Mouse (Mus musculus): ENCODE data around the gene Arhgef18. TPM values are rescaled to one million over a fixed set of nuclear protein-coding genes. Genes with fewer than 3 reads are reported as not detected.

Arhgef18 gene
- polyA plus RNA-seq, 1 experiment from 2014 or later: 5.5 TPM

DNA sequence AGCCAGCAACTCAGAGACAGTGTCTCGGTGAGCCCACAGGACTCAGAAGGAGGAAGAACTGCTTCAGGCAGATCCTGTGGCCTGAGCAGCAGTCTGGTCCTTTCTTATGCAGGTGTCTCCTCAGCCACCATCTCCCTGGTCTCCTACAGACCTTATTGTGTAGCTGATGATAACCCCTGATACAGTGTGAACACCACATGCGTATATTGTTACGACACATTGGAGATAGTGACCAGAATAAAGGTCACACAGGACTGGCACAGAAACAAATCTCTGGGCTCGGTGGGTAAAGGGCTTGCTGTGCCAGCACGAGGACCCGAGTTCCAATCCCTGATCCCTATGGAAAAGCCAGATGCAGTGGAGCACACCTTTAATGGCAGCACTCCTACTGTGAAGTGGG is 22.9 kb downstream of the Arhgef18 start:
- TF ChIP-seq CTCF (IDR thresholded peaks at IDR 0.05; ENCODE audit: low read depth) (no peak), EP300 (optimal IDR thresholded peaks at IDR 0.05) (no peak)
- no peaks in the 10 kb centered on the region; the same call in 1 of the 2 replicates for H3K4me1 ChIP-seq (replicated peaks; ENCODE audit: control insufficient read depth, insufficient read depth)
- no peaks in the 10 kb centered on the region for H3K27me3 ChIP-seq (ENCODE audit: control insufficient read depth, insufficient read depth, low read length)
- H3K9ac ChIP-seq (ENCODE audit: low read length): no peak overlapping the region
- no peak for ATAC-seq (ENCODE audit: low FRiP score, low TSS enrichment)
- DNase-seq (ENCODE audit: low spot score): no peak
- H3K9me3 ChIP-seq (ENCODE audit: control insufficient read depth, low read length): no peaks in the 10 kb centered on the region
- no peak overlapping the region for H3K4me2 ChIP-seq (replicated peaks; ENCODE audit: low read depth)
- peaks cover 2% of the 10 kb centered on the region; the same call in 1 of the 2 replicates for H3K36me3 ChIP-seq (ENCODE audit: control insufficient read depth, insufficient read depth, low read length)
- H3K4me3 ChIP-seq (ENCODE audit: low read depth, low read length): no peak overlapping the region
- H3K27ac ChIP-seq (replicated peaks): no peak overlapping the region
- WGBS: 84% methylated on average over 6 of the region's 6 CpGs

DNA sequence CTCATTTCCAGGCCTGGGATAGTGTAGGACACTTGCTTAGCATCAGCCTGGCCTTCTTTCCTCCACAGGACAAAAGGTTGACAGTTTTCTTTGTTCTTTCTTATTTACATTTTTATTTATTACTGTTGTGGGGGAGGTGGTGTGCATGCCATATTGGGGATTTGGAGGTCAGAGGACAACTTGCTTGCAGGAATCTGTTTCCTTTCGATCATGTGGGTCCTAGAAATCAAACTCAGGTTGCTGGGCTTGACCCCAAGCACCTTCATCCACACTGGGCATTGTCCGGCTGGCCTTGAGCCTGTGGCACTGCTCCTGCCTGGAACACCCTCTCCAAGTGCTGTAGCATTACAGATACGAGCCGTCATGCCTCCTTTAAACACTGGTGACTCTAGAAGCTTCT is 24.0 kb downstream of the Arhgef18 start:
- H3K4me3 ChIP-seq (ENCODE audit: low read depth, low read length): no peak overlapping the region
- no peaks in the 10 kb centered on the region for H3K27me3 ChIP-seq (ENCODE audit: control insufficient read depth, insufficient read depth, low read length)
- H3K9ac ChIP-seq (ENCODE audit: low read length): no peak overlapping the region
- H3K4me2 ChIP-seq (replicated peaks; ENCODE audit: low read depth): no peak overlapping the region
- H3K36me3 ChIP-seq (ENCODE audit: control insufficient read depth, insufficient read depth, low read length): peaks cover 2% of the 10 kb centered on the region; the same call in 1 of the 2 replicates
- TF ChIP-seq CTCF (IDR thresholded peaks at IDR 0.05; ENCODE audit: low read depth) (no peak), EP300 (optimal IDR thresholded peaks at IDR 0.05) (no peak)
- WGBS: 58% methylated on average over 4 of the region's 4 CpGs
- no peaks in the 10 kb centered on the region for H3K9me3 ChIP-seq (ENCODE audit: control insufficient read depth, low read length)
- ATAC-seq (ENCODE audit: low FRiP score, low TSS enrichment) (no peak), DNase-seq (ENCODE audit: low spot score) (no peak)
- no peaks in the 10 kb centered on the region; the same call in 1 of the 2 replicates for H3K4me1 ChIP-seq (replicated peaks; ENCODE audit: control insufficient read depth, insufficient read depth)
- H3K27ac ChIP-seq (replicated peaks): no peak overlapping the region

DNA sequence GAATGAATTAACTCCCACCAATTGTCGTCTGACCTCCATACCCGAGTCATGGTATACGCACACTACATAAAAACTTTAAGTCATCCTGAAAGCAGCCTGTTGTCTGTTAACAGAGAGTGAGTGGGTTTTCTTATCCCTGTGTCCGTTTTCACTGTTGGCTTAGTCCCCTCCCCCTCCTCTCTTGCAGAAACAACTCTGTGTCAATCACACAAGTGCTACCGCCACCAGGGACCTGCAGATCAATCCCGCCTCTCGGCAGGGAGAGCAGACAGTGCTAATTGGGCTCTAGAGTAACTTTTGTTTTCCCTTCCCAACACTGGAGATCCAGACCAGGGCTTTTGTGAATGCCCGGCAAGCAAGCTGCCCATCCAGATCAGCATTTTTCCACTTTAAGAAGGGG is 24.6 kb downstream of the Arhgef18 start:
- 30% methylated on average over 8 of the region's 8 CpGs for WGBS
- DNase-seq (ENCODE audit: low spot score): no peak
- Histone ChIP-seq H3K27me3 (ENCODE audit: control insufficient read depth, insufficient read depth, low read length) (no peaks in the 10 kb centered on the region), H3K36me3 (ENCODE audit: control insufficient read depth, insufficient read depth, low read length) (peaks cover under 1% of the 10 kb centered on the region; the same call in 1 of the 2 replicates), H3K4me1 (replicated peaks; ENCODE audit: control insufficient read depth, insufficient read depth) (no peaks in the 10 kb centered on the region; the same call in 1 of the 2 replicates), H3K4me2 (replicated peaks; ENCODE audit: low read depth) (no peak overlapping the region), H3K9me3 (ENCODE audit: control insufficient read depth, low read length) (no peaks in the 10 kb centered on the region), H3K4me3 (ENCODE audit: low read depth, low read length) (no peak overlapping the region), H3K9ac (ENCODE audit: low read length) (no peak overlapping the region), H3K27ac (replicated peaks) (peak overlapping the region; percentile 73; the same call in 1 of the 2 replicates)
- TF ChIP-seq EP300 (optimal IDR thresholded peaks at IDR 0.05) (no peak), CTCF (IDR thresholded peaks at IDR 0.05; ENCODE audit: low read depth) (no peak)
- ATAC-seq (ENCODE audit: low FRiP score, low TSS enrichment): no peak

DNA sequence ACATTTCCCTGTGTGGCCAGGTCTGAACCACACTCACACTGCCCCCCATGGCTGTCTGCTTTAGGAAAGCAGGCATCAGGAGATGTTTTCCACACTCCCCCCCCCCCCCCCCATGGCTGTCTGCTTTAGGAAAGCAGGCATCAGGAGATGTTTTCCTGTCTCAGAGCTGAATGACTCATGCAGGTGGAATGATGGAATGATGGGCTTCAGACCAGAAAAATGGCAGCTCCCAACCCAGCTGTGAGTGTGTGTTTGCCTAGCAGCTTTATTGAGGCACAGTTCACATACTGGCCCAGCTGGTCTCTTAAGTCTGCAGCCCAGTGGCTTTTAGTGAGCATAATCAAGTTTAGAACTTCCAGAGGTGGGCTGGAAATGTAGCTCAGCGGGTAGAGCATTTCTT is 25.3 kb downstream of the Arhgef18 start:
- Histone ChIP-seq H3K27ac (replicated peaks) (peak overlapping the region; percentile 73; the same call in 1 of the 2 replicates), H3K36me3 (ENCODE audit: control insufficient read depth, insufficient read depth, low read length) (no peaks in the 10 kb centered on the region), H3K4me3 (ENCODE audit: low read depth, low read length) (no peak overlapping the region), H3K9me3 (ENCODE audit: control insufficient read depth, low read length) (no peaks in the 10 kb centered on the region), H3K27me3 (ENCODE audit: control insufficient read depth, insufficient read depth, low read length) (no peaks in the 10 kb centered on the region), H3K9ac (ENCODE audit: low read length) (no peak overlapping the region), H3K4me1 (replicated peaks; ENCODE audit: control insufficient read depth, insufficient read depth) (no peaks in the 10 kb centered on the region), H3K4me2 (replicated peaks; ENCODE audit: low read depth) (no peak overlapping the region)
- ATAC-seq (ENCODE audit: low FRiP score, low TSS enrichment) (peak; percentile 49; the same call in 1 of the 2 replicates), DNase-seq (ENCODE audit: low spot score) (peak; percentile 39)
- TF ChIP-seq CTCF (IDR thresholded peaks at IDR 0.05; ENCODE audit: low read depth) (no peak), EP300 (optimal IDR thresholded peaks at IDR 0.05) (no peak)
- WGBS: 59% methylated on average over 1 of the region's 1 CpGs

DNA sequence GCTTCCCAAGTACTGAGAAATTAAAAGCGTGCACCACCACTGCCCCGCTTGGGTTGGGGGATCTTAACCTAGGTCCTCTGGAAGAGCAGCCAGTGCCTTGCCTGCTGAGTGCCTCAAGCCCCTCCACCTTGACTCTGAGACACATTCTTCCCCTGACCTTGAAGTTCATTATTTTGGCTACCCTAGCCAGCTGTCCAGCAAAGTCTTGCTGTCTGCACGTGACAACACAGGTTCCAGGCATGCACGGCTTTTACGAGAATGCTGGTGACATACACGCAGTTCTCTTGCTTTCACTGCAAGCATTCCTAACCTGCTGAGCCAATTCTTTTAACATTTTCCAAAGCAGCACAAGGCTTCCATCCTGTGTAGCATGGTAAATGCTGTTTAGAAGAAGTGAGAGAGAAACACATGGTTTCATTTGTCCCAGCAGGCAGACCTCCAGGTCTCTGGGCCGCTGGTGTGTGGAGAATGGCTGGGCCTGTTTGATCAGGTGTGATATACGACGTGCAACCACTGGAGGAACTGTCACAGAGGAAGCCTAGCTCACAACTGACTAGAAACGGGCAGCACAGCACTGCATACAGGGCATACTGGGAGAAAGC is 27.4 kb downstream of the Arhgef18 start:
- no peak overlapping the region for H3K27ac ChIP-seq (replicated peaks)
- DNase-seq (ENCODE audit: low spot score) (no peak), ATAC-seq (ENCODE audit: low FRiP score, low TSS enrichment) (no peak)
- no peaks in the 10 kb centered on the region for H3K27me3 ChIP-seq (ENCODE audit: control insufficient read depth, insufficient read depth, low read length)
- H3K4me3 ChIP-seq (ENCODE audit: low read depth, low read length): no peak overlapping the region
- H3K36me3 ChIP-seq (ENCODE audit: control insufficient read depth, insufficient read depth, low read length): no peaks in the 10 kb centered on the region
- no peak overlapping the region for H3K4me2 ChIP-seq (replicated peaks; ENCODE audit: low read depth)
- no peak for TF ChIP-seq CTCF (IDR thresholded peaks at IDR 0.05; ENCODE audit: low read depth)
- TF ChIP-seq EP300 (optimal IDR thresholded peaks at IDR 0.05): no peak
- WGBS: 60% methylated on average over 10 of the region's 10 CpGs
- H3K9ac ChIP-seq (ENCODE audit: low read length): peak overlapping the region; percentile 27; the same call in 1 of the 2 replicates
- no peaks in the 10 kb centered on the region for H3K9me3 ChIP-seq (ENCODE audit: control insufficient read depth, low read length)
- H3K4me1 ChIP-seq (replicated peaks; ENCODE audit: control insufficient read depth, insufficient read depth): no peaks in the 10 kb centered on the region

DNA sequence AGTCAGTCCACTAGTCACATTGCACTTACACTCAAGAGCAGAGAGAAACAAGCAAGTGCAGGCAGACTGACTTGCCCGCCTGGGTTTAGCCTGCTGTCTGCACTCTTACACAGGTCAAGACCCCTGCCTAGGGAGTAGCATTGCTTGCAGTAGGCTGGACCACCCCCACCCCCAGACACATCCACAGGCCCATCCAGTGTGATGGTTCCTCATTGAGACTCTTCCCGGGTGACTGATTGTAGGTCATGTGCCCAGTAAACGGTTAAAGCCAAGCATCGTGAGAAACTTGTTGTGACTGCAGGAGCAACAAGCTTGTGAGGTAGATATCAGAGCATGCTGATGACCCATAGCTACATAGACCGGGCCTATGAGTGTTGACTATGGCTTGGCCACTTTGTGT is 28.7 kb downstream of the Arhgef18 start:
- no peaks in the 10 kb centered on the region for H3K4me1 ChIP-seq (replicated peaks; ENCODE audit: control insufficient read depth, insufficient read depth)
- WGBS: 87% methylated on average over 5 of the region's 5 CpGs

More for the DNA sequence above, 28.7 kb downstream of the Arhgef18 start:
- no peaks in the 10 kb centered on the region for H3K27me3 ChIP-seq (ENCODE audit: control insufficient read depth, insufficient read depth, low read length)
- H3K4me2 ChIP-seq (replicated peaks; ENCODE audit: low read depth): no peak overlapping the region
- no peaks in the 10 kb centered on the region for H3K36me3 ChIP-seq (ENCODE audit: control insufficient read depth, insufficient read depth, low read length)
- ATAC-seq (ENCODE audit: low FRiP score, low TSS enrichment): no peak
- no peaks in the 10 kb centered on the region for H3K9me3 ChIP-seq (ENCODE audit: control insufficient read depth, low read length)
- no peak for DNase-seq (ENCODE audit: low spot score)
- H3K27ac ChIP-seq (replicated peaks): no peak overlapping the region
- H3K9ac ChIP-seq (ENCODE audit: low read length): no peak overlapping the region
- TF ChIP-seq EP300 (optimal IDR thresholded peaks at IDR 0.05) (no peak), CTCF (IDR thresholded peaks at IDR 0.05; ENCODE audit: low read depth) (no peak)
- no peak overlapping the region for H3K4me3 ChIP-seq (ENCODE audit: low read depth, low read length)
